Mouse (Mus musculus) MEL (cell line): Measurements from ENCODE around the gene Gm49601. TPM values are rescaled to one million over a fixed set of nuclear protein-coding genes. Genes with fewer than 3 reads are reported as not detected.
A peak's percentile ranks its signal among the peaks of the same experiment; 100 is the strongest.

Experiments
- DNase-seq: peaks from one replicate; pipeline ENCODE4 v3.0.0; 2011; ENCODE audit warnings: low read depth, low spot score
- H3K27ac ChIP-seq: 2 replicates; pipeline ENCODE4 v1.5.1; 2012; ENCODE audit warnings: low read depth, mild to moderate bottlenecking, control low read depth, low read length, moderate library complexity; ENCODE audit not compliant: control insufficient read depth
- H3K27me3 ChIP-seq, 2 experiments: fragments of 150-350 bp in 1 of 2; sonication (generic) in 1 of 2; 2 replicates each; pipeline ENCODE4 v1.6.1; 2012; ENCODE audit warnings: low read length in 2 of 2, mild to moderate bottlenecking in 2 of 2, improper control_type of control experiment in 1 of 2, moderate library complexity in 1 of 2; ENCODE audit not compliant: insufficient read depth in 2 of 2, control insufficient read depth in 1 of 2
- H3K36me3 ChIP-seq, 2 experiments: 2 replicates each; pipeline ENCODE4 v1.6.1; 2012 to 2014; ENCODE audit warnings: low read length in 2 of 2, improper control_type of control experiment in 1 of 2, inconsistent platforms in 1 of 2, mild to moderate bottlenecking in 1 of 2; ENCODE audit not compliant: insufficient read depth in 2 of 2, control insufficient read depth in 1 of 2
- H3K4me1 ChIP-seq, 2 experiments: fragments of 150-350 bp in 1 of 2; sonication (generic) in 1 of 2; 2 replicates each; pipeline ENCODE4 v1.6.1; 2012; ENCODE audit warnings: low read length in 2 of 2, improper control_type of control experiment in 1 of 2, mild to moderate bottlenecking in 1 of 2; ENCODE audit not compliant: insufficient read depth in 2 of 2, control insufficient read depth in 1 of 2
- H3K4me3 ChIP-seq, 2 experiments: fragments of 150-350 bp in 1 of 2; sonication (generic) in 1 of 2; 2 replicates each; pipeline ENCODE4 v1.5.1; 2012; ENCODE audit warnings: low read depth in 2 of 2, low read length in 2 of 2, mild to moderate bottlenecking in 2 of 2, moderate library complexity in 2 of 2, control low read depth in 1 of 2, improper control_type of control experiment in 1 of 2; ENCODE audit not compliant: control insufficient read depth in 1 of 2, insufficient read depth in 1 of 2
- H3K79me2 ChIP-seq: 2 replicates; pipeline ENCODE4 v1.6.1; 2012; ENCODE audit warnings: mild to moderate bottlenecking, low read length, moderate library complexity; ENCODE audit not compliant: control insufficient read depth, poor library complexity, insufficient read depth
- H3K9ac ChIP-seq: 2 replicates; pipeline ENCODE4 v1.6.1; 2012; ENCODE audit warnings: low read depth, mild to moderate bottlenecking, control low read depth, low read length, moderate library complexity; ENCODE audit not compliant: control insufficient read depth, poor library complexity, severe bottlenecking
- H3K9me3 ChIP-seq: fragments of 150-350 bp; sonication (generic); replicated peaks from 2 replicates; pipeline ENCODE4 v1.6.1; 2012; ENCODE audit warnings: mild to moderate bottlenecking, low read length, improper control_type of control experiment, moderate library complexity; ENCODE audit not compliant: insufficient read depth
- ELF1 ChIP-seq: IDR thresholded peaks from 2 replicates; pipeline ENCODE4 v1.6.1; 2014; ENCODE audit warnings: low read depth, mild to moderate bottlenecking, inconsistent platforms, low read length, improper control_type of control experiment, moderate library complexity
- EP300 ChIP-seq, 2 experiments: IDR thresholded peaks; 2 replicates each; pipeline ENCODE4 v1.6.1; 2011; ENCODE audit warnings: improper control_type of control experiment in 2 of 2, low read length in 2 of 2, low read depth in 1 of 2, mild to moderate bottlenecking in 1 of 2
- GABPA ChIP-seq: IDR thresholded peaks from 2 replicates; pipeline ENCODE4 v1.6.1; 2012; ENCODE audit warnings: low read depth, mild to moderate bottlenecking, inconsistent platforms, low read length, improper control_type of control experiment, moderate library complexity
- MAFK ChIP-seq: IDR thresholded peaks from 2 replicates; pipeline ENCODE4 v1.6.1; 2011; ENCODE audit warnings: low read depth, mild to moderate bottlenecking, low read length, improper control_type of control experiment, borderline replicate concordance
- MEF2A ChIP-seq: IDR thresholded peaks from 2 replicates; pipeline ENCODE4 v1.6.1; 2014; ENCODE audit warnings: low read depth, mild to moderate bottlenecking, inconsistent platforms, low read length, improper control_type of control experiment; ENCODE audit not compliant: poor library complexity, insufficient replicate concordance, severe bottlenecking; ENCODE audit errors: extremely low read depth
- MXI1 ChIP-seq: IDR thresholded peaks from 2 replicates; pipeline ENCODE4 v1.6.1; 2011; ENCODE audit warnings: mild to moderate bottlenecking, low read depth, low read length, improper control_type of control experiment
- NELFE ChIP-seq: IDR thresholded peaks from 2 replicates; pipeline ENCODE4 v1.6.1; 2011; ENCODE audit warnings: low read depth, low read length, improper control_type of control experiment
- POLR2A ChIP-seq, 2 experiments: IDR thresholded peaks; 2 replicates each; pipeline ENCODE4 v1.6.1; 2011 to 2012; ENCODE audit warnings: low read length in 2 of 2, mild to moderate bottlenecking in 2 of 2, control low read depth in 1 of 2, improper control_type of control experiment in 1 of 2, low read depth in 1 of 2, moderate library complexity in 1 of 2; ENCODE audit not compliant: control insufficient read depth in 1 of 2, insufficient read depth in 1 of 2, poor library complexity in 1 of 2
- POLR2AphosphoS2 ChIP-seq: IDR thresholded peaks from 2 replicates; pipeline ENCODE4 v1.6.1; 2011; ENCODE audit warnings: low read length, improper control_type of control experiment
- RAD21 ChIP-seq: IDR thresholded peaks from 2 replicates; pipeline ENCODE4 v1.6.1; 2011; ENCODE audit warnings: mild to moderate bottlenecking, low read depth, low read length, improper control_type of control experiment
- SIN3A ChIP-seq: IDR thresholded peaks from 2 replicates; pipeline ENCODE4 v1.6.1; 2012; ENCODE audit warnings: low read length, improper control_type of control experiment, inconsistent platforms
- TCF12 ChIP-seq: IDR thresholded peaks from 2 replicates; pipeline ENCODE4 v1.6.1; 2014; ENCODE audit warnings: low read depth, mild to moderate bottlenecking, inconsistent platforms, low read length, improper control_type of control experiment, moderate library complexity
- polyA plus RNA-seq, 2 experiments: library from polyadenylated mRNA; stranded (reverse) in 1 of 2; unstranded in 1 of 2; fragments of >175 nt in 1 of 2; fragments of >200 nt in 1 of 2; gene quantifications; 2 replicates each; pipeline versions ENCODE4 v1.2.1 to v1.2.4; 2012; ENCODE audit warnings: low replicate concordance in 2 of 2, low read depth in 1 of 2; ENCODE audit not compliant: insufficient read length in 2 of 2, insufficient read depth in 1 of 2, missing spikeins in 1 of 2
- total RNA-seq: library from RNA; depleted of rRNA; stranded (reverse); fragments of 300-350 nt; gene quantifications from 2 replicates; pipeline ENCODE4 v1.2.3, GENCODE M21; 2012

Gene Gm49601
- total and polyA plus RNA-seq, 3 experiments: 1.5 to 4.6 TPM; not detected in 1

DNA sequence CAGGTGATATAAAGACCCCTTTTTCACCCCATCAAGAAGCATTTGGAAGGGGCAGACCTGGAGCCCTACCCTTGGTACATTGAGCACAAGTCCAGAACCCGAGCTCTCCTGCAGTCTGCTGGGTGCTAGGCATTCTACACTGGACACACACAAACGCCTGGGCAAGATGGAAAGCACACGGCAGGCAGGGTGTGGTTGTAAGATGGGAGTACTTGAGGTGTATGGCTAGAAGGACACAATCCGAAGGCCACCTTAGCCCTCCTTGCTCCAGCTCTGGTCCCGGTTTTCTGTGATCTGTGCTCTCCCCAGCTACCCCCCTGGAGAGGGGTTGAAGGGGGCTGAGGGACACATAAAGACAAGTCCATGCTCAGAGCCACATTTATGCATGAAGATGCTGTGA lies 4.1 kb upstream of the Gm49601 start:
- DNase-seq: peak; percentile 31
- H3K79me2 ChIP-seq: peaks cover 1% of the 10 kb centered on the region; the same call in 1 of the 2 replicates
- H3K27me3 ChIP-seq: 0 out of 4 replicates have a peak, but pooled peaks cover 0 to 1% of the 10 kb centered on the region in 2 experiments
- peak overlapping the region; percentile 44 for H3K9ac ChIP-seq
- peaks cover 4 to 20% of the 10 kb centered on the region in 2 experiments for H3K4me1 ChIP-seq
- no peaks in the 10 kb centered on the region for H3K9me3 ChIP-seq
- no peak overlapping the region for H3K27ac ChIP-seq
- TF ChIP-seq GABPA: no peak
- TF ChIP-seq EP300 (IDR thresholded peaks at IDR 0.05; ENCODE audit: low read depth in 1 of 2, low read length in 2 of 2): no peak
- TF ChIP-seq POLR2AphosphoS2: no peak
- TF ChIP-seq MEF2A: no peak
- TF ChIP-seq ELF1: no peak
- no peak for TF ChIP-seq SIN3A
- no peak for TF ChIP-seq POLR2A (IDR thresholded peaks at IDR 0.05; ENCODE audit: control insufficient read depth in 1 of 2, insufficient read depth in 1 of 2, low read depth in 1 of 2, low read length in 2 of 2, poor library complexity in 1 of 2)
- no peak for TF ChIP-seq RAD21
- TF ChIP-seq MAFK: no peak
- H3K4me3 ChIP-seq: peak overlapping the region; percentile 42 to 66
- peaks cover 0 to 7% of the 10 kb centered on the region in 2 experiments; a peak in 2 of 4 replicates for H3K36me3 ChIP-seq

DNA sequence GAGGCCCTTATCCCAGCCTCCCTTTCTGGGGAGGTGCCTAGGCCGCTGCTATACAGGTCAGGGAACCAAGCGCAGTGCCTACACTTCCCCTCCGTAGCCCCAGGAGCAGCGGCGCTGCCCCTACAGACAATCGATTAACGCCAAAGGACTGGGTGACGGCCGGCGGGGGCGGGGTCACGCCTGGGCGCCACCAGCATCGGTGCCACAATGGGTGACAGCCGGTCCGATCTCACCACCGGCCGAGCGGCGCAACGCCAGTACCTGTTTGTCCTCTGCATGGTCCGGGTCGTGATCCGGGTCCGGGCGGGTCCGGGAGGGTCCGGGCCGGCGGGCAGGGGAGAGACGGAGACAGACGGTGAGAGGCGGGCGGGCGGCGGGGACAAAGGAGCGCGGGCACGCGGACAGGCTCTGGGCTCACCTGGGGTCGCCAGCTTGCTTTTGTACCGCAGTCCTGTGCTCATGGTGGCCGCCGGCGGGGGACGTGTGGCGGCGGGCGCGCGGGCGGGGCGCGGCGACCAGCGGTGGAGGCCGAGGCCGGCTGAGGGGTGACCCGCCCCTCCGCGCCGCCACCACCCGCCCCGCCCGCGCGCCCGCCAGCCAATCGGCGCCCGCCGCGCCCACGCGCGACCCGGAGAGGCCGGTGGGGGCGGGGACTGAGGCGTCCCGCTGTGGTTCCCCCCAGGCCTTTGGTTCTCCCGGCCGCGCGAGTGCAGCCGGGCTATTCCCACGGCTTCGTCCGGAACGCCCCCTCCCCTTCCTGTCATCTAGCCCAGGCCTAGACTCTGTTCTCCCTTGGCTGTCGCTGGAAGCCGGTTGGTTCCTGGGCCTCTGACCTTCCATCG lies 3.4 kb upstream of the Gm49601 start, which contains the start of gene Sept5:
TSS of gene Sept5 (minus strand) at position 565 of the 842 bp plus-strand sequence.
- H3K79me2 ChIP-seq: peaks cover 1% of the 10 kb centered on the region; the same call in 1 of the 2 replicates
- H3K4me3 ChIP-seq: peak within 1 kb of the TSS; percentile 56 to 98
- H3K4me1 ChIP-seq: peaks cover 4 to 20% of the 10 kb centered on the region in 2 experiments
- no peak within 1 kb of the TSS for H3K27ac ChIP-seq
- 0 out of 4 replicates have a peak, but pooled peaks cover 0 to 1% of the 10 kb centered on the region in 2 experiments for H3K27me3 ChIP-seq
- peaks cover 0 to 7% of the 10 kb centered on the region in 2 experiments; a peak in 2 of 4 replicates for H3K36me3 ChIP-seq
- H3K9me3 ChIP-seq: no peaks in the 10 kb centered on the region
- peak within 1 kb of the TSS; percentile 70 for H3K9ac ChIP-seq
- peak; percentile 47 for DNase-seq
- TF ChIP-seq TCF12 (0 out of 2 replicates have a peak, but pooled peaks have one; percentile 3), MXI1 (0 out of 2 replicates have a peak, but pooled peaks have one; percentile 19), MEF2A (no peak), ELF1 (no peak), NELFE (peak; percentile 16), POLR2A (IDR thresholded peaks at IDR 0.05; ENCODE audit: control insufficient read depth in 1 of 2, insufficient read depth in 1 of 2, low read depth in 1 of 2, low read length in 2 of 2, poor library complexity in 1 of 2) (peak; percentile 28 to 30; a peak in 1 of 4 replicates)
